Mouse (Mus musculus) neural tube, embryonic 14.5 days (tissue): ENCODE data around the gene Ascc3. TPM values are rescaled to one million over a fixed set of nuclear protein-coding genes. Genes with fewer than 3 reads are reported as not detected.
A peak's percentile ranks its signal among the peaks of the same experiment; 100 is the strongest.

ENCODE experiments used
- ATAC-seq: fragments of 200-750 bp; cut with Nextera tagmentation; 2 replicates; pipeline ENCODE4 v1.8.0; 2017; ENCODE audit warnings: low read depth, mild to moderate bottlenecking, moderate TSS enrichment, moderate library complexity
- H3K27ac ChIP-seq: fragments of 300-500 bp; sonication (generic); 2 replicates; pipeline ENCODE4 v1.5.1; 2014; ENCODE audit warnings: low read depth, mild to moderate bottlenecking, control low read depth, low read length, moderate library complexity, mixed read lengths
- H3K27me3 ChIP-seq: fragments of 300-500 bp; sonication (generic); 2 replicates; pipeline ENCODE4 v1.6.1; 2014; ENCODE audit warnings: low read length; ENCODE audit not compliant: control insufficient read depth, insufficient read depth
- H3K36me3 ChIP-seq: fragments of 300-500 bp; sonication (generic); 2 replicates; pipeline ENCODE4 v1.6.1; 2014; ENCODE audit warnings: low read length, mixed read lengths; ENCODE audit not compliant: control insufficient read depth, insufficient read depth
- H3K4me1 ChIP-seq: fragments of 300-500 bp; sonication (generic); 2 replicates; pipeline ENCODE4 v1.6.1; 2014; ENCODE audit warnings: low read length; ENCODE audit not compliant: control insufficient read depth, insufficient read depth
- H3K4me2 ChIP-seq: fragments of 300-500 bp; sonication (generic); 2 replicates; pipeline ENCODE4 v1.6.1; 2014; ENCODE audit warnings: mild to moderate bottlenecking, low read depth, low read length, control low read depth
- H3K4me3 ChIP-seq: fragments of 300-500 bp; sonication (generic); 2 replicates; pipeline ENCODE4 v1.5.1; 2014; ENCODE audit warnings: low read depth, low read length, control low read depth, mixed read lengths
- H3K9ac ChIP-seq: fragments of 300-500 bp; sonication (generic); replicated peaks from 2 replicates; pipeline ENCODE4 v1.6.1; 2014; ENCODE audit warnings: low read depth, mild to moderate bottlenecking, control low read depth, low read length, mixed read lengths
- H3K9me3 ChIP-seq: fragments of 300-500 bp; sonication (generic); 2 replicates; pipeline ENCODE4 v1.6.1; 2016; ENCODE audit warnings: low read length; ENCODE audit not compliant: control insufficient read depth
- WGBS: fragments of 180-500 bp; shearing (Covaris S2); extraction: QIAGEN DNeasy Blood & Tissue Kit; methylation state at CpG from one replicate; pipeline ENCODE4 v1.1.7; 2014; 5-methylcytosine and 5-hydroxymethylcytosine counted together
- polyA plus RNA-seq: library from polyadenylated mRNA; unstranded; fragments of >200 nt; fragmentation: Nextera tagmentation; extraction: Ambion mirVana; gene quantifications from 2 replicates; pipeline ENCODE4 v1.2.1, GENCODE M21; 2014

The Ascc3 gene
- polyA plus RNA-seq, 1 experiment from 2014 or later: 25.3 TPM

DNA sequence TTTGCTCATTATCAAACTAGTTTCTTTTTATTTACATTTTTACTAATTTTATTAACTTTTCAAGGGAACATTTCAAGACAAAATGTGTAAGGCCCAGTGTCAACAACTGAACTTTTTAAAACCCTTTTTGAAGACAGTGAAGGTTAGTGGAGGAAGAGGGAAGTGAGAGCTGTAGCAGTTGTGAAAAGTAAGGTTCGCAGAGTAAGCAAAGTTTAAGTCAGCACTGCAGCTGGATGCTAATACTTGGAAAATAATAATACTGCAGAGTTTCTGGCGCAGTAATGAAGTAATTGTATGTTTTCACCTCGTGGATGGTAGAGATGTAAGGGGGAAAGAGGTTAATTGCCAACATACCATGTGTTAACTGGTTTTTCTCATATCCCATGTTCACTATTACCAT is 112.4 kb downstream of the Ascc3 start:
- no peak overlapping the region for H3K4me2 ChIP-seq
- H3K36me3 ChIP-seq: no peaks in the 10 kb centered on the region
- no peaks in the 10 kb centered on the region for H3K4me1 ChIP-seq
- H3K27me3 ChIP-seq: no peaks in the 10 kb centered on the region
- H3K4me3 ChIP-seq: no peak overlapping the region
- no peak for ATAC-seq
- no peak overlapping the region for H3K27ac ChIP-seq
- 89% methylated on average over 3 of the region's 3 CpGs for WGBS
- no peaks in the 10 kb centered on the region for H3K9me3 ChIP-seq
- H3K9ac ChIP-seq: no peak overlapping the region

DNA sequence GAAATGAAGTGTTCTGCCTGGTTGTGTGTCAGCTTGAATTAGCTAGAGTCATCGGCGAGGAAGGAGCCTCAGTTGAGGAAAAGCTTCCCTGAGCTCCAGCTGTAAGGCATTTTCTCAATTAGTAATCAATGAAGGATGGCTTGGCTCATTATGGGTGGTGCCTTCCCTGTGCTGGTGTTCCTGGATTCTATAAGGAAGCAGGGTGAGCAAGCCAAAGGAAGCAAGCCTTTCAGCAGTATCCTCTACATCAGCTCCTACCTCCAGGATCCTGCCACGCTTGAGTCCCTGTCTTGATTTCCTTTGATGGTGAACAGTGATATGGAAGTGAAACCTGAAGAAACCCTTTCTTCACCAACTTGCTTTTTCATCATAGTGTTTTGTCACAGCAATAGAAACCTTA is 118.8 kb downstream of the Ascc3 start:
- WGBS: 76% methylated on average over 3 of the region's 3 CpGs
- no peak for ATAC-seq
- H3K4me2 ChIP-seq: no peak overlapping the region
- H3K9me3 ChIP-seq: no peaks in the 10 kb centered on the region
- H3K36me3 ChIP-seq: no peaks in the 10 kb centered on the region
- no peak overlapping the region for H3K9ac ChIP-seq
- H3K27me3 ChIP-seq: no peaks in the 10 kb centered on the region
- H3K4me3 ChIP-seq: no peak overlapping the region
- no peaks in the 10 kb centered on the region for H3K4me1 ChIP-seq
- H3K27ac ChIP-seq: no peak overlapping the region

- ATAC-seq: no peak
These were observed 119.3 kb downstream of the Ascc3 start for GRCm38 (mm10) chr10:50711765-50712164.

GRCm38 (mm10) chr10:50733459-50733858 is 141.0 kb downstream of the Ascc3 start:
- H3K27ac ChIP-seq: no peak overlapping the region
- H3K4me3 ChIP-seq: no peak overlapping the region
- H3K4me2 ChIP-seq: no peak overlapping the region
- no peaks in the 10 kb centered on the region for H3K27me3 ChIP-seq
- no peaks in the 10 kb centered on the region for H3K36me3 ChIP-seq
- no peak overlapping the region for H3K9ac ChIP-seq
- no peaks in the 10 kb centered on the region for H3K9me3 ChIP-seq
- no peaks in the 10 kb centered on the region for H3K4me1 ChIP-seq
- ATAC-seq: peak; percentile 60; the same call in 1 of the 2 replicates

More at GRCm38 (mm10) chr10:50711765-50712164, 119.3 kb downstream of the Ascc3 start:
- Histone ChIP-seq H3K4me1 (no peaks in the 10 kb centered on the region), H3K9ac (no peak overlapping the region), H3K27me3 (no peaks in the 10 kb centered on the region), H3K9me3 (no peaks in the 10 kb centered on the region), H3K4me3 (no peak overlapping the region), H3K36me3 (no peaks in the 10 kb centered on the region), H3K4me2 (no peak overlapping the region), H3K27ac (no peak overlapping the region)
- 67% methylated on average over 1 of the region's 1 CpGs for WGBS

- WGBS: 75% methylated on average over 2 of the region's 2 CpGs
- no peak overlapping the region for H3K9ac ChIP-seq
- no peaks in the 10 kb centered on the region for H3K36me3 ChIP-seq
- H3K27me3 ChIP-seq: peaks cover 3% of the 10 kb centered on the region; the same call in 1 of the 2 replicates
- H3K4me3 ChIP-seq: no peak overlapping the region
- no peaks in the 10 kb centered on the region for H3K9me3 ChIP-seq
- no peak overlapping the region for H3K4me2 ChIP-seq
- ATAC-seq: no peak
- no peak overlapping the region for H3K27ac ChIP-seq
- no peaks in the 10 kb centered on the region for H3K4me1 ChIP-seq
These were observed 169.6 kb downstream of the Ascc3 start for GRCm38 (mm10) chr10:50762069-50762468.

DNA sequence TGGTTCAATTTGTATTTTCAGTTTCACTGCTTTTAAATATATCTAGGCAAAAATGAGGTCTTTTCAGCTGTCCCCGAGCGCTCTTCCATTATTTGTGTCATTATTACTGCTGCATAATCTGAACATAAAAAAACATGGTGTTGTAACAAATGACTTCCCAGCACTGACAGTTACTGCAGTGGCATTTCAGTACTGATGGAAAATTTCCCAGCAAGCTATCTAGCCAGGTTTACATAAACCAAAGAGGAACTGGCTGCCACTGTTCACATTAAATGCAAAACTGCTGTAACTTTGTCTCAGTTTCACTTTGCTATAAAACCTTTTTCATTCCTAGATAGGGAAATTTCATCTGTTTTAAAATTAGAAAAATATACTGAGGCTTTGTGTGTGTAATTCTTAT is 170.5 kb downstream of the Ascc3 start:
- no peak for ATAC-seq
- Histone ChIP-seq H3K36me3 (no peaks in the 10 kb centered on the region), H3K27ac (no peak overlapping the region), H3K9me3 (no peaks in the 10 kb centered on the region), H3K4me3 (no peak overlapping the region), H3K4me2 (no peak overlapping the region), H3K27me3 (peaks cover 3% of the 10 kb centered on the region; the same call in 1 of the 2 replicates), H3K9ac (no peak overlapping the region), H3K4me1 (no peaks in the 10 kb centered on the region)
- 39% methylated on average over 2 of the region's 2 CpGs for WGBS

DNA sequence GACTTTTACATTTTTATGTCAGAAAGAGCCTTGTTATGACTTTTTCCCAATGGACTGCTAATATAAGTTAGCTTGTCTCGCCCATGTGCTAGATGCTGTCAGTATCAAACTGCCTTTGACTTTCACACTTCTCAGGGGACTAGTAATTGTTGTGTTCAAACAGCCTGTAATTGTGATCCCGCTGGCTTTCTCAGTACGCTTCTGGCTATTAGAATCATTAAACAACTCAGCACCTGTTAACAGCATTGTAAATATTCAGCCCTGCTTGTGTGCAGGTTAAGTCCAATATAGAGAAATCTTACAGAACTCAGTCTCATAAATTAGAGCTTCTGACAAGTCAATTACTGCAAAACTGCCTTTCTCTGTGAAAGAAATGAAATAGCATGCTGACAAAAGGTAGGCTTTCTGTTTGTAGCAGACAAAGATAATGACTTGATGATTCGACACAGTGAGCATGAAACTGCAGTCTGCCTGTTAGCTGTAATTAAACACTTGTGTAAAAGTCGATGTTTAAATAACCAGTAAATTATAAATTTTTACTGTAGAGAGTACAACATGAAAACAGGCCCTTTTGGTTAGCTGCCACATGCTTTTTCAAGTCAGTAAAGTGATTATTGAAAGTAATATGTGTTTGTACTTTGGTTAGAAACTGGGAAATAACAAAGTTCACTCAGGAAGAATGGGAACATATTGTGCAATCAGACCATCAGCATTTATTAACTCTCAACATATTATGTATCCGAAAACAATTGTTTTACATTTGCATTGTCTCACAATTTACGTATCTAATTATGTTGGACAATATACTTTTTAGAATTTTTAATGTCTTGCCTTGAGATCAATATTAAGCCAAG is 171.2 kb downstream of the Ascc3 start:
- Histone ChIP-seq H3K9me3 (no peaks in the 10 kb centered on the region), H3K4me3 (no peak overlapping the region), H3K36me3 (no peaks in the 10 kb centered on the region), H3K4me2 (no peak overlapping the region), H3K4me1 (no peaks in the 10 kb centered on the region), H3K9ac (no peak overlapping the region), H3K27ac (no peak overlapping the region), H3K27me3 (peaks cover 3% of the 10 kb centered on the region; the same call in 1 of the 2 replicates)
- ATAC-seq: peak; percentile 93
- 22% methylated on average over 7 of the region's 7 CpGs for WGBS

DNA sequence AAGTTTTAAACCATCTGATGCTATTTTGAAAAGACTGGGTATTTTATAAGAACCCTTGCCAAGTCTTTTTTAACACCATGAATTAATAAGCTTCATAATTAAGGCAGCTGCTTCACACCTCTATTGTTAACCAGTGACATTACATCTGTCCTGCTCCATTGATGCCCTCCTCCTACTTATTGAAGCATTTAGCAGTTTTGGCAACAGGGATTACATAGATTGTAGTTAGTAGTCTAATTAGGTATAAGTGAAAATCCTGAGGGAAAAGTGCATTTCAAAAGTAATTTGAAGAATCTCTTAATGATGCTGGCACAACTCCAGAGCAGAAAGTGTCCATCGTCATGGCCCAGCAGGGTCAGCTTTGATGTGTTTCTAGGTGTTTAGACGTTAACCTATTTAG is 180.3 kb downstream of the Ascc3 start:
- no peak for ATAC-seq
- H3K36me3 ChIP-seq: no peaks in the 10 kb centered on the region
- H3K4me1 ChIP-seq: no peaks in the 10 kb centered on the region
- H3K9ac ChIP-seq: no peak overlapping the region
- H3K4me2 ChIP-seq: no peak overlapping the region
- H3K9me3 ChIP-seq: no peaks in the 10 kb centered on the region
- H3K27me3 ChIP-seq: no peaks in the 10 kb centered on the region
- 51% methylated on average over 2 of the region's 2 CpGs for WGBS
- H3K27ac ChIP-seq: no peak overlapping the region
- no peak overlapping the region for H3K4me3 ChIP-seq

- Histone ChIP-seq H3K9me3 (no peaks in the 10 kb centered on the region), H3K27me3 (no peaks in the 10 kb centered on the region), H3K27ac (no peak overlapping the region), H3K4me3 (no peak overlapping the region), H3K36me3 (no peaks in the 10 kb centered on the region), H3K4me1 (no peaks in the 10 kb centered on the region), H3K4me2 (no peak overlapping the region), H3K9ac (no peak overlapping the region)
- ATAC-seq: no peak
- 95% methylated on average over 2 of the region's 2 CpGs for WGBS
These were observed 181.4 kb downstream of the Ascc3 start for GRCm38 (mm10) chr10:50773846-50774245.
